Mouse (Mus musculus): ENCODE measurements around the gene Zfhx2.

GRCm38 (mm10) chr14:55024236-55024635 is 67.9 kb downstream of the Zfhx2 start:
- TF ChIP-seq CTCF (IDR thresholded peaks at IDR 0.05; ENCODE audit: low read depth, low read length), result peak; percentile 60
- no peak for TF ChIP-seq POLR2A (IDR thresholded peaks at IDR 0.05; ENCODE audit: extremely low read depth, insufficient read depth, low read length)
